Mouse (Mus musculus): ENCODE results near the gene Apoh. TPM values are rescaled to one million over a fixed set of nuclear protein-coding genes. Genes with fewer than 3 reads are reported as not detected.

Apoh gene
- polyA plus RNA-seq, 1 experiment from 2014 or later = 0.30 TPM

- ATAC-seq = no peak
- Histone ChIP-seq H3K9ac (ENCODE audit: low read depth, low read length) (peak overlapping the region; percentile 96), H3K4me1 (ENCODE audit: control insufficient read depth, insufficient read depth, low read length) (peaks cover 22% of the 10 kb centered on the region), H3K9me3 (replicated peaks; ENCODE audit: control insufficient read depth, low read length, poor library complexity, severe bottlenecking) (no peaks in the 10 kb centered on the region), H3K27me3 (ENCODE audit: control insufficient read depth, insufficient read depth, low read depth, low read length) (no peaks in the 10 kb centered on the region), H3K4me2 (ENCODE audit: low read length) (peak overlapping the region; percentile 95), H3K4me3 (ENCODE audit: low read depth, low read length) (peak overlapping the region; percentile 79), H3K27ac (ENCODE audit: low read length) (no peak overlapping the region), H3K36me3 (ENCODE audit: control insufficient read depth, insufficient read depth, low read length) (no peaks in the 10 kb centered on the region)
- WGBS = 45% methylated on average over 8 of the region's 8 CpGs
These were observed 1.4 kb upstream of the Apoh start for GRCm38 (mm10) chr11:108341783-108342182.

- 0% methylated on average over 41 of the region's 63 CpGs for WGBS
- Histone ChIP-seq H3K4me2 (ENCODE audit: low read length) (peak within 1 kb of the TSS; percentile 95), H3K27me3 (ENCODE audit: control insufficient read depth, insufficient read depth, low read depth, low read length) (no peaks in the 10 kb centered on the region), H3K9me3 (replicated peaks; ENCODE audit: control insufficient read depth, low read length, poor library complexity, severe bottlenecking) (no peaks in the 10 kb centered on the region), H3K4me1 (ENCODE audit: control insufficient read depth, insufficient read depth, low read length) (peaks cover 22% of the 10 kb centered on the region), H3K9ac (ENCODE audit: low read depth, low read length) (peak within 1 kb of the TSS; percentile 96), H3K27ac (ENCODE audit: low read length) (peak within 1 kb of the TSS; percentile 92), H3K4me3 (ENCODE audit: low read depth, low read length) (peak within 1 kb of the TSS; percentile 79), H3K36me3 (ENCODE audit: control insufficient read depth, insufficient read depth, low read length) (no peaks in the 10 kb centered on the region)
- ATAC-seq = peak; percentile 96
These were observed 772 bp downstream of the Apoh start, which contains the start of gene Prkca for GRCm38 (mm10) chr11:108343789-108344462. Gene Prkca, minus strand, starts transcription at chr11:108343928.

- H3K36me3 ChIP-seq (ENCODE audit: control insufficient read depth, insufficient read depth, low read length) = no peaks in the 10 kb centered on the region
- peaks cover 26% of the 10 kb centered on the region for H3K4me1 ChIP-seq (ENCODE audit: control insufficient read depth, insufficient read depth, low read length)
- peak overlapping the region; percentile 79 for H3K4me3 ChIP-seq (ENCODE audit: low read depth, low read length)
- ATAC-seq = no peak
- H3K27me3 ChIP-seq (ENCODE audit: control insufficient read depth, insufficient read depth, low read depth, low read length) = no peaks in the 10 kb centered on the region
- H3K4me2 ChIP-seq (ENCODE audit: low read length) = peak overlapping the region; percentile 95
- H3K27ac ChIP-seq (ENCODE audit: low read length) = no peak overlapping the region
- 45% methylated on average over 8 of the region's 8 CpGs for WGBS
- peak overlapping the region; percentile 96 for H3K9ac ChIP-seq (ENCODE audit: low read depth, low read length)
- H3K9me3 ChIP-seq (replicated peaks; ENCODE audit: control insufficient read depth, low read length, poor library complexity, severe bottlenecking) = no peaks in the 10 kb centered on the region
These were observed 1.6 kb downstream of the Apoh start for GRCm38 (mm10) chr11:108344759-108345158.

GRCm38 (mm10) chr11:108345321-108345720 is 2.2 kb downstream of the Apoh start:
- Histone ChIP-seq H3K27ac (ENCODE audit: low read length) (no peak overlapping the region), H3K9ac (ENCODE audit: low read depth, low read length) (no peak overlapping the region), H3K9me3 (replicated peaks; ENCODE audit: control insufficient read depth, low read length, poor library complexity, severe bottlenecking) (no peaks in the 10 kb centered on the region), H3K4me2 (ENCODE audit: low read length) (no peak overlapping the region), H3K4me3 (ENCODE audit: low read depth, low read length) (no peak overlapping the region), H3K27me3 (ENCODE audit: control insufficient read depth, insufficient read depth, low read depth, low read length) (no peaks in the 10 kb centered on the region), H3K4me1 (ENCODE audit: control insufficient read depth, insufficient read depth, low read length) (peaks cover 29% of the 10 kb centered on the region), H3K36me3 (ENCODE audit: control insufficient read depth, insufficient read depth, low read length) (no peaks in the 10 kb centered on the region)
- 82% methylated on average over 2 of the region's 2 CpGs for WGBS
- ATAC-seq = no peak

GRCm38 (mm10) chr11:108350799-108351198 is 7.6 kb downstream of the Apoh start:
- no peak overlapping the region for H3K4me2 ChIP-seq (ENCODE audit: low read length)
- no peak for ATAC-seq
- H3K4me3 ChIP-seq (ENCODE audit: low read depth, low read length) = no peak overlapping the region
- no peak overlapping the region for H3K27ac ChIP-seq (ENCODE audit: low read length)
- no peaks in the 10 kb centered on the region for H3K9me3 ChIP-seq (replicated peaks; ENCODE audit: control insufficient read depth, low read length, poor library complexity, severe bottlenecking)
- H3K4me1 ChIP-seq (ENCODE audit: control insufficient read depth, insufficient read depth, low read length) = peaks cover 7% of the 10 kb centered on the region
- no peak overlapping the region for H3K9ac ChIP-seq (ENCODE audit: low read depth, low read length)
- H3K36me3 ChIP-seq (ENCODE audit: control insufficient read depth, insufficient read depth, low read length) = no peaks in the 10 kb centered on the region
- WGBS = 89% methylated on average over 4 of the region's 4 CpGs
- H3K27me3 ChIP-seq (ENCODE audit: control insufficient read depth, insufficient read depth, low read depth, low read length) = no peaks in the 10 kb centered on the region

- WGBS = 94% methylated on average over 10 of the region's 10 CpGs
- no peaks in the 10 kb centered on the region for H3K9me3 ChIP-seq (replicated peaks; ENCODE audit: control insufficient read depth, low read length, poor library complexity, severe bottlenecking)
- H3K4me3 ChIP-seq (ENCODE audit: low read depth, low read length) = no peak overlapping the region
- H3K36me3 ChIP-seq (ENCODE audit: control insufficient read depth, insufficient read depth, low read length) = no peaks in the 10 kb centered on the region
- no peaks in the 10 kb centered on the region for H3K27me3 ChIP-seq (ENCODE audit: control insufficient read depth, insufficient read depth, low read depth, low read length)
- peaks cover 7% of the 10 kb centered on the region for H3K4me1 ChIP-seq (ENCODE audit: control insufficient read depth, insufficient read depth, low read length)
- no peak overlapping the region for H3K4me2 ChIP-seq (ENCODE audit: low read length)
- ATAC-seq = no peak
- no peak overlapping the region for H3K9ac ChIP-seq (ENCODE audit: low read depth, low read length)
- H3K27ac ChIP-seq (ENCODE audit: low read length) = no peak overlapping the region
These were observed 9.8 kb downstream of the Apoh start for GRCm38 (mm10) chr11:108352842-108353388.

- Histone ChIP-seq H3K4me2 (ENCODE audit: low read length) (no peak overlapping the region), H3K36me3 (ENCODE audit: control insufficient read depth, insufficient read depth, low read length) (no peaks in the 10 kb centered on the region), H3K27me3 (ENCODE audit: control insufficient read depth, insufficient read depth, low read depth, low read length) (no peaks in the 10 kb centered on the region), H3K4me1 (ENCODE audit: control insufficient read depth, insufficient read depth, low read length) (no peaks in the 10 kb centered on the region), H3K4me3 (ENCODE audit: low read depth, low read length) (no peak overlapping the region), H3K27ac (ENCODE audit: low read length) (no peak overlapping the region), H3K9ac (ENCODE audit: low read depth, low read length) (no peak overlapping the region), H3K9me3 (replicated peaks; ENCODE audit: control insufficient read depth, low read length, poor library complexity, severe bottlenecking) (no peaks in the 10 kb centered on the region)
- ATAC-seq = no peak
- 93% methylated on average over 4 of the region's 4 CpGs for WGBS
These were observed 12.9 kb downstream of the Apoh start for GRCm38 (mm10) chr11:108356020-108356419.

GRCm38 (mm10) chr11:108358911-108359310 is 15.8 kb downstream of the Apoh start:
- no peaks in the 10 kb centered on the region for H3K27me3 ChIP-seq (ENCODE audit: control insufficient read depth, insufficient read depth, low read depth, low read length)
- no peak overlapping the region for H3K4me3 ChIP-seq (ENCODE audit: low read depth, low read length)
- no peak for ATAC-seq
- no peak overlapping the region for H3K27ac ChIP-seq (ENCODE audit: low read length)
- no peaks in the 10 kb centered on the region for H3K9me3 ChIP-seq (replicated peaks; ENCODE audit: control insufficient read depth, low read length, poor library complexity, severe bottlenecking)
- no peaks in the 10 kb centered on the region for H3K36me3 ChIP-seq (ENCODE audit: control insufficient read depth, insufficient read depth, low read length)
- no peaks in the 10 kb centered on the region for H3K4me1 ChIP-seq (ENCODE audit: control insufficient read depth, insufficient read depth, low read length)
- H3K4me2 ChIP-seq (ENCODE audit: low read length) = no peak overlapping the region
- no peak overlapping the region for H3K9ac ChIP-seq (ENCODE audit: low read depth, low read length)
- WGBS = 79% methylated on average over 6 of the region's 6 CpGs

GRCm38 (mm10) chr11:108360983-108361382 is 17.8 kb downstream of the Apoh start:
- Histone ChIP-seq H3K4me2 (ENCODE audit: low read length) (no peak overlapping the region), H3K27me3 (ENCODE audit: control insufficient read depth, insufficient read depth, low read depth, low read length) (no peaks in the 10 kb centered on the region), H3K9ac (ENCODE audit: low read depth, low read length) (no peak overlapping the region), H3K9me3 (replicated peaks; ENCODE audit: control insufficient read depth, low read length, poor library complexity, severe bottlenecking) (no peaks in the 10 kb centered on the region), H3K4me1 (ENCODE audit: control insufficient read depth, insufficient read depth, low read length) (no peaks in the 10 kb centered on the region), H3K27ac (ENCODE audit: low read length) (no peak overlapping the region), H3K4me3 (ENCODE audit: low read depth, low read length) (no peak overlapping the region), H3K36me3 (ENCODE audit: control insufficient read depth, insufficient read depth, low read length) (no peaks in the 10 kb centered on the region)
- WGBS = 87% methylated on average over 4 of the region's 4 CpGs
- ATAC-seq = no peak
